Mouse (Mus musculus) G1E (cell line): ENCODE measurements around the gene Rag2. TPM values are rescaled to one million over a fixed set of nuclear protein-coding genes. Genes with fewer than 3 reads are reported as not detected.

Experiments used
- ATAC-seq: 2 replicates; pipeline ENCODE4 v1.8.0; 2016; ENCODE audit warnings: mild to moderate bottlenecking; ENCODE audit not compliant: insufficient number of reproducible peaks, poor library complexity, low FRiP score, severe bottlenecking; ENCODE audit errors: extremely low read depth
- DNase-seq: peaks from one replicate; pipeline ENCODE4 v3.0.0; 2012; ENCODE audit warnings: low spot score
- H3K27me3 ChIP-seq: 2 replicates; pipeline ENCODE4 v1.6.1; 2012; ENCODE audit warnings: mild to moderate bottlenecking, low read length, inconsistent platforms; ENCODE audit not compliant: insufficient read depth
- H3K36me3 ChIP-seq: replicated peaks from 2 replicates; pipeline ENCODE3; 2012; ENCODE audit warnings: mild to moderate bottlenecking, inconsistent platforms
- H3K4me1 ChIP-seq: 2 replicates; pipeline ENCODE4 v1.6.1; 2012; ENCODE audit warnings: low read depth, low read length, inconsistent platforms, mixed read lengths; ENCODE audit not compliant: insufficient read depth
- H3K4me3 ChIP-seq: 2 replicates; pipeline ENCODE4 v1.5.1; 2012; ENCODE audit warnings: low read depth, mild to moderate bottlenecking, inconsistent platforms, low read length, moderate library complexity, mixed read lengths
- H3K9me3 ChIP-seq: replicated peaks from 2 replicates; pipeline ENCODE4 v1.6.1; 2012; ENCODE audit warnings: inconsistent platforms
- CTCF ChIP-seq: IDR thresholded peaks from 2 replicates; pipeline ENCODE4 v1.5.1; 2012; ENCODE audit warnings: low read depth, low read length, inconsistent platforms, mixed read lengths
- GATA1 ChIP-seq: IDR thresholded peaks from 2 replicates; pipeline ENCODE4 v1.6.1; 2012; ENCODE audit warnings: borderline replicate concordance, low read length, inconsistent platforms, mixed read lengths
- GATA2 ChIP-seq: IDR thresholded peaks from 2 replicates; pipeline ENCODE4 v1.6.1; 2012; ENCODE audit warnings: low read depth, low read length, inconsistent platforms, borderline replicate concordance
- POLR2AphosphoS5 ChIP-seq: IDR thresholded peaks from 2 replicates; pipeline ENCODE4 v1.6.1; 2012; ENCODE audit warnings: low read depth, low read length, inconsistent platforms; ENCODE audit not compliant: insufficient replicate concordance
- TAL1 ChIP-seq: conservative IDR thresholded peaks from 2 replicates; pipeline ENCODE4 v1.6.1; 2012; ENCODE audit warnings: low read depth, low read length, inconsistent platforms, mixed read lengths
- polyA plus RNA-seq: library from polyadenylated mRNA; stranded (reverse); fragments of >175 nt; gene quantifications from 2 replicates; pipeline ENCODE4 v1.2.3, GENCODE M21; 2012
- total RNA-seq, 2 experiments: library from RNA; stranded (forward) in 1 of 2; stranded (reverse) in 1 of 2; fragments of 200-1000 nt in 1 of 2; fragments of >200 nt in 1 of 2; fragmentation: Nextera tagmentation in 1 of 2; gene quantifications; 2 replicates each; pipeline ENCODE4 v1.2.3; 2014 to 2017

The Rag2 gene
- total RNA-seq (2014; fragmentation: Nextera tagmentation) (not detected in 2 replicates), total RNA-seq (2017) (0.06 and 0.11 TPM in 2 replicates), polyA plus RNA-seq (not detected in 2 replicates)

DNA sequence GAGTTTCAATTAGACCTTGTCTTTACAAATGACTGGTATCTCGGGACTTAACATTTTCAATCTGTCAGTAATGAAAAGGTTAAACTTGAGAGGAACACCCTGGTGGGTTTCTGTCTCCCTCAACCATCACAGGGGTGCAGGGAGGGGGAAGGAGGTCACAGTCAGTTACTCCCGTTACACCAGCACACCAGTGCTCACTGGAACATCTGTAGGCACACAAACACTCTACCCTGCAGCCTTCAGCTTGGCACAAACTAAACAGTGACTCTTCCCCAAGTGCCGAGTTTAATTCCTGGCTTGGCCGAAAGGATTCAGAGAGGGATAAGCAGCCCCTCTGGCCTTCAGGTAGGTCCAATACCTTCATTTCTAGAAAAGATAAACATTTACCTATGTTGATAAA lies at the start of gene Rag2:
TSS of gene Rag2 (plus strand) at position 193 of the 400 bp plus-strand sequence.
- no peak for DNase-seq
- no peak for TF ChIP-seq GATA1
- no peak for TF ChIP-seq GATA2
- no peak for TF ChIP-seq CTCF
- TF ChIP-seq POLR2AphosphoS5: no peak

DNA sequence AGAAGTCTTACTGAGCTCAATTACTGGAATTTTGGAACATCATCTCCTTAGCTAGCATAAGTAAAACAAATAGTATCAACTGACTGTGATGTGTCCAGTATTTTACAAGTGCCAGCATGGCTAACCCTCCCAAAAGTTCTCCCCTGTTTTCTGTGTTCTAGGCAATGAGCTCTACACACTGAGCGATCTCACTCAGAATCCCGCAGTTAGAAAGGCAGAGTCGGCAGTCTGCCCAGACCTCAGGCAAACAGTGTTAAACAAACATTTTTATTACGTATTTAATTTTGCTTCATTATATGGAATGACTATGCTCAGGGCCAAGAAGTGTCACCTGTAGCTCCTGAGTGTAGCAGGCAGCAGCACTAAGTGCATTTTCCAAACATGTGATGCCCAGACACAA lies 47.3 kb upstream of the Rag2 start:
- DNase-seq: no peak
- ATAC-seq: no peak
- Histone ChIP-seq H3K4me1 (no peaks in the 10 kb centered on the region), H3K9me3 (no peaks in the 10 kb centered on the region), H3K27me3 (no peaks in the 10 kb centered on the region), H3K4me3 (no peak overlapping the region), H3K36me3 (peaks cover 6% of the 10 kb centered on the region)
- TF ChIP-seq GATA2: no peak
- no peak for TF ChIP-seq POLR2AphosphoS5
- TF ChIP-seq TAL1: no peak
- no peak for TF ChIP-seq CTCF
- no peak for TF ChIP-seq GATA1

More for the DNA sequence above, at the start of gene Rag2:
- no peak within 1 kb of the TSS for H3K4me3 ChIP-seq
- peaks cover 2% of the 10 kb centered on the region for H3K36me3 ChIP-seq
- ATAC-seq: no peak
- peaks cover 24% of the 10 kb centered on the region for H3K4me1 ChIP-seq
- no peaks in the 10 kb centered on the region for H3K9me3 ChIP-seq
- no peaks in the 10 kb centered on the region for H3K27me3 ChIP-seq

DNA sequence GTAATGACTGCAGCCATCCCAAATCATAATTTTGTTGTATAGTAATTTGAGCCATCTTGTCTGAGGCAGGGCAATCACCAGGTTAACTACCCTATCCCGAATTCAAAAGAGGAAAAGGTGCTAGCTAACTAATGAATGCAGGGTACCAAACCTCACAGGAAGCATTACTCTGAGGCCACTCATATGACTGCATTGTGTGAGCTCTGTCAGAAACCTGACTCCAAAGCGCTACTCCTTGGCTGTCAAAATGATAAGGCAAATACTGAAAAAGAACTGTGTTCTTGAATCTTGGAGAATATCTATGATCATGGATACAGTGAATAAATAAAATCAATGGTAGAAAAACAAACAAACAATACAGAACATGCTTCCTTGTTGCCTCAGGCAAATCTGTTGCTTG lies 44.5 kb upstream of the Rag2 start:
- TF ChIP-seq GATA2 (no peak), POLR2AphosphoS5 (no peak), TAL1 (no peak), GATA1 (no peak), CTCF (no peak)
- Histone ChIP-seq H3K36me3 (peaks cover 7% of the 10 kb centered on the region), H3K4me1 (no peaks in the 10 kb centered on the region), H3K27me3 (no peaks in the 10 kb centered on the region), H3K9me3 (no peaks in the 10 kb centered on the region), H3K4me3 (no peak overlapping the region)
- no peak for ATAC-seq
- DNase-seq: no peak

DNA sequence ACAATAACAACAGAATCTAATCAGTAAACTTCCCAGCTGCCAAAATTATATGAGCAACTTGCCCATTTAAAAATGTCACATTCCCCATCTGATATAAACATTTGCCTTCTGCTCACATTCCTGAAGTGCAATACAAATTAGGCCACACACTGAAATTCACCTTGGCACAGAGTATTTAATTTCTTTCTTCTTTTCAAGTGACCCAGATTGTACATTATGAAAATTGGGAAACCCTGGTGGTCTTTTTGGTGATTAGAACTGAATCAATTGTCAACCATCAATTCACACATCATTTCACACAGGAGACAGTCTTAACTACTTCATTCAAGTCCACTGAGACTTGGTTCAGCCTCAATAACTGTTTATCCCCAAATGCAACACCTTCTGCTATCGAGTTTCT lies 44.1 kb upstream of the Rag2 start:
- ATAC-seq (no peak), DNase-seq (no peak)
- TF ChIP-seq TAL1 (no peak), CTCF (no peak), POLR2AphosphoS5 (no peak), GATA1 (no peak)
- no peaks in the 10 kb centered on the region for H3K9me3 ChIP-seq
- H3K36me3 ChIP-seq: peaks cover 7% of the 10 kb centered on the region
- no peaks in the 10 kb centered on the region for H3K4me1 ChIP-seq
- no peaks in the 10 kb centered on the region for H3K27me3 ChIP-seq
- no peak overlapping the region for H3K4me3 ChIP-seq

DNA sequence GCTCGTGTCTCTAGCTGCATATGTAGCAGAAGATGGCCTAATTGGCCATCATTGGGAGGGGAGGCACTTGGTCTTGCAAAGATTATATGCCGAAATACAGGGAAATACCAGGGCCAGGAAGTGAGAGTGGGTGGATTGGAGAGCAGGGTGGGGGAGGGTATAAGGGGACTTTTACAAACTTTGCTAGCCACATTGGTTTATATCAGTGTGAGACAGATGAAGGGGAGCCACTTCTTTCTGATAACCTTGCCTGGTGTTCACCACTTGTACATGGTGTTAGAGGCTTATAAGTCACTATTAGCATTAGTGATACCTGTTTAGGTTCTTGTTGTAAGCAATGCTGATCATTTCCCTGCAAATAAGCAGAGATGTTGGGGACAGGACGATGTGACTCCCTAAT lies 43.5 kb upstream of the Rag2 start:
- ATAC-seq: no peak
- no peak overlapping the region for H3K4me3 ChIP-seq
- no peaks in the 10 kb centered on the region for H3K4me1 ChIP-seq
- H3K27me3 ChIP-seq: no peaks in the 10 kb centered on the region
- TF ChIP-seq POLR2AphosphoS5 (no peak), TAL1 (no peak), GATA2 (no peak), GATA1 (no peak), CTCF (no peak)
- H3K36me3 ChIP-seq: peaks cover 7% of the 10 kb centered on the region
- DNase-seq: no peak
- no peaks in the 10 kb centered on the region for H3K9me3 ChIP-seq

DNA sequence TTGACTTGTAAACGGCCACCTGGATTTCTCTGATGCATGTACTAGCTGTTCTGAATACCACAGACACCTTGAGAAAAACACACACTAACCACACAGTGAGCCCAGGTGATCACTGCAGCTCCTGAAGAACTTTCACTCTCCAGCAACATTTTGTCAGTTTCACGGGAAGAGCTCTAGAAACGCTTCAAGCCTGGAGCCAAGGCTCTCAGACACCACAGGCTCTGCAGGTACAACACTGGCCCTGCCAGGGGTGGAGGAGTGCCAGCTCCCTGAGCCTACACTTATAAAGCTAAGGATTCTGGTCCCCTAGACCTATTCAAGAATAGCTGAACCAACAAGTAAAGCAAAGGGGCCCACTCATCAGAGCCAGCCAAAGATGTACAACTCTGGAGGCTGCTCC lies 43.1 kb upstream of the Rag2 start:
- no peak for TF ChIP-seq CTCF
- no peak for TF ChIP-seq GATA2
- no peak for TF ChIP-seq GATA1
- no peak for DNase-seq
- Histone ChIP-seq H3K4me3 (no peak overlapping the region), H3K27me3 (no peaks in the 10 kb centered on the region), H3K4me1 (no peaks in the 10 kb centered on the region), H3K36me3 (peaks cover 7% of the 10 kb centered on the region), H3K9me3 (no peaks in the 10 kb centered on the region)
- no peak for ATAC-seq

DNA sequence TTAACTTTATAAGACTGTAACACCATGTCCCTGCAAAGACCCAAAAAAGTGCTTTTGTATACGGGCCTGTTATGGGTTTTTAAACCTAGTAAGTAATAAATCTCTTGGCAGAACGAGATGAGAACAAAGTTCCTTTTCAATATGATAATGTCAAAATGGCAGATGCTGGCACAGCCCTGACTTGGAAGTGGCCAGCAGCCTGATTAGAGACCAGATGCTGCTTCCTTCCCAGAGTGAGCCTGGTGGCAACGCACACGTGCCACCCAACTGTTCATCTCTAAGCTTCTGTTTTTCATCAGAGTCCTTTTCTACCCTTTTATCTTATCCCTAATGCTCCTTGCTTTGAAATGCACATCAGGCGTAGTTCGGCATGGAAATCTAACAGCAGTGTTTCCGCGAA lies 33.2 kb upstream of the Rag2 start:
- Histone ChIP-seq H3K4me1 (peaks cover 3% of the 10 kb centered on the region; the same call in 1 of the 2 replicates), H3K9me3 (no peaks in the 10 kb centered on the region), H3K36me3 (peaks cover 2% of the 10 kb centered on the region), H3K27me3 (no peaks in the 10 kb centered on the region), H3K4me3 (no peak overlapping the region)
- no peak for TF ChIP-seq POLR2AphosphoS5
- TF ChIP-seq GATA1: no peak
- no peak for TF ChIP-seq CTCF
- TF ChIP-seq GATA2: no peak
- TF ChIP-seq TAL1: no peak
- DNase-seq (no peak), ATAC-seq (no peak)
